Mouse (Mus musculus): Measurements from ENCODE around the gene Naa35. TPM values are rescaled to one million over a fixed set of nuclear protein-coding genes. Genes with fewer than 3 reads are reported as not detected.

Naa35 gene
- total RNA-seq, 4 experiments from 2014 or later: 77.4 to 98.8 (median 91.4) TPM

- DNase-seq (ENCODE audit: low spot score): no peak
Observed at GRCm38 (mm10) chr13:59639368-59640177, 54.5 kb downstream of the Naa35 start.

- no peak for DNase-seq (ENCODE audit: low spot score)
Observed at GRCm38 (mm10) chr13:59640178-59640440, 55.0 kb downstream of the Naa35 start.

GRCm38 (mm10) chr13:59642818-59643217 lies 57.8 kb downstream of the Naa35 start:
- no peak for DNase-seq (ENCODE audit: low spot score)

GRCm38 (mm10) chr13:59645491-59645890 lies 60.4 kb downstream of the Naa35 start:
- DNase-seq (ENCODE audit: low spot score): no peak

- no peak for DNase-seq (ENCODE audit: low spot score)
Observed at GRCm38 (mm10) chr13:59646674-59647244, 61.7 kb downstream of the Naa35 start.

GRCm38 (mm10) chr13:59647484-59647883 lies 62.4 kb downstream of the Naa35 start:
- no peak for DNase-seq (ENCODE audit: low spot score)

- DNase-seq (ENCODE audit: low spot score): no peak
Observed at GRCm38 (mm10) chr13:59648598-59648997, 63.5 kb downstream of the Naa35 start.

- no peak for DNase-seq (ENCODE audit: low spot score)
Observed at GRCm38 (mm10) chr13:59649781-59650180, 64.7 kb downstream of the Naa35 start.

- no peak for DNase-seq (ENCODE audit: low spot score)
Observed at GRCm38 (mm10) chr13:59652651-59653050, 67.6 kb downstream of the Naa35 start.

GRCm38 (mm10) chr13:59653136-59653535 lies 68.1 kb downstream of the Naa35 start:
- no peak for DNase-seq (ENCODE audit: low spot score)

- DNase-seq (ENCODE audit: low spot score): no peak
Observed at GRCm38 (mm10) chr13:59654465-59654864, 69.4 kb downstream of the Naa35 start.

- no peak for DNase-seq (ENCODE audit: low spot score)
Observed at GRCm38 (mm10) chr13:59655718-59656315, 70.8 kb downstream of the Naa35 start.

GRCm38 (mm10) chr13:59656316-59656832 lies 71.3 kb downstream of the Naa35 start:
- no peak for DNase-seq (ENCODE audit: low spot score)

GRCm38 (mm10) chr13:59656975-59657388 lies 71.9 kb downstream of the Naa35 start:
- peak; percentile 39 for DNase-seq (ENCODE audit: low spot score)

- DNase-seq (ENCODE audit: low spot score): no peak
Observed at GRCm38 (mm10) chr13:59657781-59658180, 72.7 kb downstream of the Naa35 start.

GRCm38 (mm10) chr13:59660371-59660770 lies 75.3 kb downstream of the Naa35 start:
- no peak for DNase-seq (ENCODE audit: low spot score)

GRCm38 (mm10) chr13:59661387-59661786 lies 76.3 kb downstream of the Naa35 start:
- no peak for DNase-seq (ENCODE audit: low spot score)

- DNase-seq (ENCODE audit: low spot score): no peak
Observed at GRCm38 (mm10) chr13:59661966-59662365, 76.9 kb downstream of the Naa35 start.

- DNase-seq (ENCODE audit: low spot score): no peak
Observed at GRCm38 (mm10) chr13:59663939-59664712, 79.1 kb downstream of the Naa35 start.

GRCm38 (mm10) chr13:59667763-59668162 lies 82.7 kb downstream of the Naa35 start:
- no peak for DNase-seq (ENCODE audit: low spot score)

- DNase-seq (ENCODE audit: low spot score): peak; percentile 66
Observed at GRCm38 (mm10) chr13:59668501-59669093, 83.5 kb downstream of the Naa35 start.

- DNase-seq (ENCODE audit: low spot score): no peak
Observed at GRCm38 (mm10) chr13:59669946-59670345, 84.9 kb downstream of the Naa35 start.
